Mouse (Mus musculus) layer of hippocampus, adult 2 months (tissue): ENCODE data around the gene Vwce. TPM values are rescaled to one million over a fixed set of nuclear protein-coding genes. Genes with fewer than 3 reads are reported as not detected.

Experiments used
- DNase-seq, 2 experiments: peaks; one replicate each; pipeline ENCODE4 v3.0.0; 2022; ENCODE audit warnings: low spot score in 2 of 2
- H3K27ac ChIP-seq: fragments of 200-600 bp; 2 replicates; pipeline ENCODE4 v1.8.1; 2022
- H3K4me3 ChIP-seq: fragments of 200-600 bp; 2 replicates; pipeline ENCODE4 v1.8.1; 2022; ENCODE audit warnings: mild to moderate bottlenecking
- CTCF ChIP-seq: fragments of 200-600 bp; conservative IDR thresholded peaks from 2 replicates; pipeline ENCODE4 v1.8.1; 2022; ENCODE audit warnings: antibody characterized with exemption, mild to moderate bottlenecking, moderate library complexity
- total RNA-seq, 2 experiments: library from RNA; stranded (reverse); gene quantifications; 2 replicates each; pipeline ENCODE4 v1.2.3; 2021

Vwce gene
- total RNA-seq, 2 experiments from 2014 or later = 0.39 to 0.72 TPM

DNA sequence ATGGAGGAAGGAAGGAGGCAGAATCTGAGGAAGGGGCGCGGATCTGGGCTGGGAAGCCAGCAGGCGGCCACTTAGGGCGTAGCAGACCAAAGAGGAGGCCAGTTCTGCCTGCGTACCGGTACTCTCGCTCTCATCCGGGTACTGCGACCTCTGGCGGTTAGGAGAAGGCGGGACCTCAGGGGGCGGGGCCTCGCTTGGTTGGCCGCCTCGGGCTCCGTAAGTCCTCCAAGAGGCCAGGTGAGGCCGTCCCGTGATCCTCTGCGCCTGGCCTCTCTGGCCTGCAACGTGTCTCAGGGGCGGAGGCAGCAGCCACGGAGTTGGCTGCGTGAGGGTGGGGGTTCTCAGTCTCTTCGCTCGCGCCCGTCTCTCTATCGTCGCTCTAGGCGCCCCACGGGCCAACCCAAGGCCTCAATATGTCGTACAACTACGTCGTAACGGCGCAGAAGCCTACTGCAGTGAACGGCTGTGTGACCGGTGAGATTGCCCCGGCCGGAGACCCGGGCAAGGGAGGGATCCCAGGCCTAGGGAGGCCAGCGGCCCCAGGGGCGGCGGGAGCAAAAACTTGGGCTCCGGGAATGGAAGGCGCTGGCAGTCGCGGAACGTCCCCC lies 28.6 kb upstream of the Vwce start, which contains the start of the genes Ddb1 and Tkfc:
Ddb1 (plus strand) TSS at position 35 of the 608 bp plus-strand sequence.
Tkfc (minus strand) TSS at position 362 of the 608 bp plus-strand sequence.
- peak within 1 kb of the TSS; percentile 96 for H3K4me3 ChIP-seq
- TF ChIP-seq CTCF = peak; percentile 81
- DNase-seq = peak; percentile 98 to 99
- peak within 1 kb of the TSS; percentile 98 for H3K27ac ChIP-seq

DNA sequence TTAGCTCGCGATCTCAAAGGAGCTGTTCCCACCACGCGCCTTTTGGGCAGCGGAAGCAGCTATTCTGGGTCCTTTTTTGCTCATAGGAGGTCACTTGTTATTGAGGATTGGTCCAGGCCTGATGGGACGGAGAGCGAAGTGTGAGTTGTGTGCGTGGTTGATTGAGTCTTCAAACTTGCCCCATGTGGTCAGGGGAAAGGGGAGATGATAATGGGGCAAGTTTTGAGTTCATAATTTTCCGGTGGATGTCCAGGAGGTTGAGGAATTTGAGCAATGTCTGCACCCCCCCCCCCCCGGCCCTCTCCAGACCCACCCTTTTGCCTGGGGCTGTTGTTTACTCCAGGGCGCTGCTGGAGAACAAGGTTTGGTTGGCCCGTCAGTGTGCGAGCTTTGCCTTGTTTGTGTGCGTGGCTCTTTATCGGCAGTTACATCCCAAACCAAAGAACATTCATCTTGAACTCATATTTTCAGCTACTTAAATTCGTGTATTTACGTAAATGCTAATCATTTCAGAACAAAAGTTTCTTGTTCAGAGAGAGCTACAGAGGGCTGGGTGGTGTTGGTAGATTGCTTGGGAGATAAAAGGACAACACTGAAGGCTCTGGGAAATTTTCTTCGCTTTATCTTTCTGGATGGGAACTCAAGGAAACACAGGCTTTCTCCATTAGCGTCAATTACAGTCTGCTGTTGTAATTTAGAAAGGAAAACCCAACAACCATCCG lies 28.0 kb upstream of the Vwce start:
- TF ChIP-seq CTCF = no peak
- Histone ChIP-seq H3K4me3 (peak overlapping the region; percentile 96), H3K27ac (peak overlapping the region; percentile 98)
- no peak for DNase-seq

DNA sequence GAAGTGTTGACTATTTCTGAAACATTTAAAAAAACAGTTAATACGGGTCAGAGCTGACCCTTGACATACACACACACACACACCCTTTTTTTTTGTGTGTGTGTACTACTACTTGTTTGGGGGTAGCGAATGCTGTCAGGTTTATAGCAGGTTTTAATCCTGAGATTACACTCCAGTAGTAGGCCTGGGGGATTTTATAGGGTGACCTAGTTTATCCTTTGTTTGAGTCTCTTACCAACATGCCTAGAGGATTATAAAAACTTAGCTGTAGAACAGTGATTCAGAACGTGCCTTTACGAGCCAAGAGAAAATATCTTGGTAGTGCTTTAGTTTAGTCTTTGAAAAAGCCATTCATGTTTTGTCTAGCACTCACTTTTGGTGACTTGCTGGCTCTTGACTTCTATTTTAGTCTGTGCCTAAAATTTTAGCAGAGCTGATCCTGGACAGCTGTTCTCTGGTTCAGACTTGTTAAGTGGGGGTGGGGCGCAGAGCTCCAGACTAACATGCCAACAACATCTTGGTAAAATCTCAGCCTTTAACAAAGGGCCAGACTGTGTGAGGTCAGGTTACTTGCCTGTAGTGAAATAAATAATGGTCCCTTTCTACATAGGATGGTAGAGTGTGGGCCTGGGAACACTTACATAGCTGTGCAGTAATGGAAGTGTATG lies 25.3 kb upstream of the Vwce start:
- TF ChIP-seq CTCF = no peak
- Histone ChIP-seq H3K27ac (no peak overlapping the region), H3K4me3 (no peak overlapping the region)
- no peak for DNase-seq

DNA sequence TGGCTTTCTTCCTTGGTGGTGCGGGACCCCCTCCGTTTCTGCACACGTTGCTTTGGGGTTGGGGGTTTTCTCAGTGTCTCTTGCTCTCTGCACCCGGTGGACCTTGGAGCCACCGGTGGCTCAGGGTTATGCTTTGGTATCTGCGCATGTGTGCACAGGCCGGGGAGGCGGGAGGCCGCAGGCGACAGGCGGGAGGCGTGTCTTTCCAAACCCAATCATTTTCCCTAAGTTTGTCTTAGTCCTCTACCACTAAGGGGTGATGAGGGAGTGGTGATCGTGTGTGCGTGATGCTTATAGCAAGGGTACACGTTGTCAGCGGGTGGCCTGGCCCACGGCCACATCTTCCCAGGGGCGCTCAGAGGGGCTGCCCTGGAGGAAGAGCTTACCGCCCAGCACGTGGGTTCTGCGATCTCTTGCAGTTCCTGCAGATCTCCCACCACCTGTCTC lies 882 bp downstream of the Vwce start:
- peak overlapping the region; percentile 63 for H3K4me3 ChIP-seq
- peak; percentile 70 to 71 for DNase-seq
- peak overlapping the region; percentile 82 for H3K27ac ChIP-seq
- TF ChIP-seq CTCF = no peak

DNA sequence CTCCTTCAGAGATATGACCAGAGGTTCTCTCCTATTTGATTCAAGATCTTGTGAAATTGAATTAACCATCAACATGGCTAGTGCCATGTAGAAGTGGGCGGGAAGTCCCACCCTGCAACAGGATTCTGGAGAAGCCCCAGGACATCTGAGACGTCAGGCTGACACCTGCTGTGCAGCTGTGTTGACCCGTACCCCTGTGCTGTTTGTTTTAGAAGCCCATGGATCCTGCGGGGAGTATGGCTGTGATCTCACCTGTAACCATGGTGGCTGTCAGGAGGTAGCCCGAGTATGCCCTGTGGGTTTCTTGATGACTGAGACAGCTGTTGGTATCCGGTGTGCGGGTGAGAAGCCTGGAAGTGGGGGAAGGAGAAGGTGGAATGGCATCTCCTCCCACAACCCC lies 3.8 kb downstream of the Vwce start:
- no peak overlapping the region for H3K4me3 ChIP-seq
- TF ChIP-seq CTCF = no peak
- no peak for DNase-seq
- H3K27ac ChIP-seq = no peak overlapping the region

DNA sequence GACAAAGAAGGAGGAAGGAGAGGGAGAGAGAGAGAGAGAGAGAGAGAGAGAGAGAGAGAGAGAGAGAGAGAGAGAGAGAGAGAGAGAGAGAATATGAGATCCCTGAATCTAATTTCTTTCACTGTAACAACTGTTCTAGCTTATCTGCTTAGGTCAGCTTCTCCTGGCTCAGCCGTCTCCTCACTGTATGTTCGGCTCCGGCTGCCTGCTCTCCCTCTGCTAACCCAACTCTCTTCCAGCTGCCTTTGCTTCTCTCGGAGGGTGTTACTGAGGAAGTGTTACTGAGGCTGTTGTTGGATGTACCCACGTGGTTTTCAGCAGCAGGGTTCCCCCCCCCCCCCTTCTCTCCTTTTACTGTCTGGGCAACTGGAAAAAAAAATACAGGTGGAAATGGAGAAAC lies 6.1 kb downstream of the Vwce start:
- TF ChIP-seq CTCF = no peak
- no peak for DNase-seq
- Histone ChIP-seq H3K27ac (no peak overlapping the region), H3K4me3 (no peak overlapping the region)

DNA sequence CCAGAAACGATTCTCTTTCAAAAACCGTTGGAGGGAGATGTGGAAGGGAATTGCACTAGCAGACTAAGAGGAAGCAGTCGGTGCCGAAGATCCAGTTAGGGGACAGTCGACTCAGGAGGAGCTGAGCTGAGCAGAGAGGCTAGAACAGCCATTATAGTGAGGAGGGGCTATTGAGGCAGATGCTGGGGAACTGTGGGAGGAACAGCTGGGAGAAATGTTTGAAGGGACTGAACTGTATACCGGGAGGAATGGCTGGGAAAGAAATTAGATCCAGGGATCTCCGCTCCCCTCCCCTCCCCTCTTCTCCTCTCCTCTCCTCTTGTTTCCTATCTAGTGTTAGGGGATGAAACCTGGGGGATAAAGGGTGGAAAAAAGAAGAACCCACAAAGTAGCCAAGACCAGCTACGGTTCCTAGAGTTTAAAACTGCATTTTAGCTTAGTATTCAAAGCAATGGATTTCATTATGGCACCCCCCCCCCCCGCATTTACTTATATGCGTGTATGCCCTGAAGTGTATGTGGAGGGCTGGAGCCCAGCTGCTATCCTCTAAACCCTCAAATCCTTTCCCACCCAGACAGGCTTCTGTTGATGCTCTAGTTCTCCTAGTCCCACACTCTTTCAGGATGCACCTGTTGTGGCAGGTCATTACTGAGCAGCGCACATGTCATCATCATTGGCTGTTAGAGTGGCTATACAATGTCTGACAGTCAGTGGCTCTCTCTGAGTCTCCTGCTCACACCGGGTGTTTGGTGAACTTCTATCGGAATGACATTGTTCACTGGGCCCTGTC lies 6.8 kb downstream of the Vwce start:
- DNase-seq = no peak
- Histone ChIP-seq H3K27ac (no peak overlapping the region), H3K4me3 (no peak overlapping the region)
- no peak for TF ChIP-seq CTCF

DNA sequence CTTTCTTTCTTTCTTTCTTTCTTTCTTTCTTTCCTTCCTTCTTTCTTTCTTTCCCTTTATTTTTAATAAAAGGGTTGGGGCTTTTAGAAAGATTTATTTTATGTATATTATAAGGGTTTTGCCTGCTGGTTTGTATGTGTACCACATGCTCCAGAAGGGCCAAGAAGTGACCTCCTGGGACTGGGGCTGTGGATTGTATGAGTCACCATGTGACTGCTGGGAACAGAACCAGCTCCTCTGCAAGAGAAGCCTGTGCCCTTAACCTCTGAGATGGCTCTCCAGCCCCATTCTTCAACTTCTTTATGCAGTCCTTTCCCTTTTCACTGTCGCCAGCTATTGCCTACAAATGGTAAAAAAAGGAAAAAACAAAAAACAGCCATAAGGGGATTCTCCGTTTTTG lies 11.6 kb downstream of the Vwce start:
- Histone ChIP-seq H3K4me3 (no peak overlapping the region), H3K27ac (no peak overlapping the region)
- no peak for TF ChIP-seq CTCF
- DNase-seq = no peak

DNA sequence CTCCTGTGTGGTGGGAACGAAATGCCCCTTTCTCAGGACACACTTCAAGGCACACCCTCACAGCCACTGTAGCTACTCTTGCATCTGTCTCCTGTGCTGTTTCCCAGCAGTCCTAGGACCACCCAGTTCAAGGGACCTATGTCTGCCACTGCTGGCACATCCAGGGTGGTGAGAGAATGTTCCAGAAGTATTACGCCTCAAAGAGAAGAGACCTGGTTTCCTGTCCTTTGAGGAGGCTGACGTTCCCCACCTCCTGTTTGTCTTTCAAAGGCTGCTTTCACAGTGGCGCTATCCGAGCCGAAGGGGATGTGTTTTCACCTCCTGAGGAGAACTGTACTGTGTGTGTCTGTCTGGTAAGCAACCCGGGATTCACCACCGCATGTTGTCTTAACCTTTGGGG lies 14.1 kb downstream of the Vwce start:
- TF ChIP-seq CTCF = no peak
- Histone ChIP-seq H3K27ac (no peak overlapping the region), H3K4me3 (no peak overlapping the region)
- no peak for DNase-seq

DNA sequence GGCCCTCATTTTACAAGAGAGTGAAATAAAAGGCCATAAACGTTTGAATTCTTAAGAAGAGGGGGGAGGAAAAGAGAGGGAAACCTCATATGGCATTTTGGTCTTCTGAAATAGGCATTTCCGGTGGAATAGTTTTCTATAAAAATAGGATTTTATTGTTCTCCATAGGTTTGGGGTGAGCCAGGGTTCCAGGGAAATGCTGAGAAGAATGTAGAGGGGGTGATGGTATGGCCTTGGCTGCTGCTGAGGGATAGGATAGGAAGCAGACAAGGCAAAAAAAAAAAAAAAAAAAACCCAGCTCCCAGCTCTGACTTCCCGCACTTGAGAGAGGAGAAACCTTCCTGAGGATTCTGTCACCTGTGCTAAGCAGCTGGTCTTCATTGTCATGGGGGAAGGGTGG lies 22.0 kb downstream of the Vwce start:
- H3K27ac ChIP-seq = no peak overlapping the region
- TF ChIP-seq CTCF = no peak
- H3K4me3 ChIP-seq = no peak overlapping the region
- DNase-seq = no peak

DNA sequence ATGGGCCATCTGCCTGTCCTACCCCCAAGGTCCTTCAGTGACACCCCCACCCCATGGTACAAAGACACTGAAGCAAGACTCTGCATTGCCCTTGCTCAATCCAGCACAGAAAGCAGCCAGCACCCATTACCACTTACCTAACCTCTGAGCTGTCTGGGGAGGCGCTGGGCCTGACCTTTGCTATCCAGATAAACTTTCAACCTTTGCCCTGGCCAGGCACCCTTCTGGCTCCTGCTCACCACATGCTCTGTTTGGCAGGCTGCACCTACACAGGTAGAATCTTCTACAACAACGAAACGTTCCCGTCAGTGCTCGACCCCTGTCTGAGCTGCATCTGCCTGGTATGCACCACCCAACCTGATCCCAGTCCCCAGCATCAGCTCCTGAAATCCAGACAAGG lies 23.7 kb downstream of the Vwce start:
- no peak for TF ChIP-seq CTCF
- DNase-seq = no peak
- Histone ChIP-seq H3K27ac (no peak overlapping the region), H3K4me3 (no peak overlapping the region)

DNA sequence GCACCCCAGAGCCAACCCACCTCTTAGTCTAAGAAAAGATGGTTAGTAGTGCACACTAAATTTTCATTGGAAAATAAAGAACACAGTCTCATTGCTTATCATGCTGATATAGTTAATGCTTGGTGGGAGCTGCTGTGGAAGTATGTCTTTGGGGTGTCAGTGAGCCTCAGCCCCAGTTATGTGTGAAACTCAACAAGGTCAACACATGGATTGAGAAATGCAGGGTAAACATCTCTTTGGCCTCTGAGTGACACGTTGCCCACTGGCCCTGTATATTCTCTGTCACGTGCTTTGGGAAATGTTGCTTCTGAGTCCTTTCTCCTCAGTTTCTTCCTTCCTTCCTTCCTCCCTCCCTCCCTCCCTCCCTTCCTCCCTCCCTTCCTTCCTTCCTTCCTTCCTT lies 24.4 kb downstream of the Vwce start:
- no peak for DNase-seq
- no peak for TF ChIP-seq CTCF
- Histone ChIP-seq H3K4me3 (no peak overlapping the region), H3K27ac (no peak overlapping the region)

DNA sequence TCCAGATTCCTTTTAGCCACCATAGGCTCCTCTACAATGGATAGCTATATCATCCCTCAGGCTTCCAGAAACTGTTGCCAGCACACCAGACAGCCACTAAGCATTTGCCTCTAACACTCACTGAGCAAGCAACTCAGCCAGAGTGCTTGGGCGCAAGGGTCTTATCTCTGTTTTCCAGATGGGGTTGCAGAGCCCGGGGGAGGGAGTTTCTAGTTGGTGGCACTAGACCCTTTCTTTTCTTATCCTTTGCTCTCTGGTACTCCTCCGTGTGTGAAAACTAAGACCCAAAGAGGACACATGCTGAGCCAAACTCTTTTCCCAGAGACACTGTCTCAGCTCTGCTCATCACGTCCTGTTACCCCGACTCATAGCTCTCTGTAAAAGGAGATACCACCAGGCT lies 27.4 kb downstream of the Vwce start:
- Histone ChIP-seq H3K27ac (no peak overlapping the region), H3K4me3 (no peak overlapping the region)
- no peak for TF ChIP-seq CTCF
- no peak for DNase-seq
